Mouse (Mus musculus) CH12.LX (cell line): ENCODE results near the gene Psmd2. TPM values are rescaled to one million over a fixed set of nuclear protein-coding genes. Genes with fewer than 3 reads are reported as not detected.

ENCODE experiments used
- DNase-seq: peaks from one replicate; pipeline ENCODE4 v3.0.0-alpha.2; 2013; ENCODE audit errors: extremely low read depth
- H3K27ac ChIP-seq: 2 replicates; pipeline ENCODE4 v1.5.1; 2012; ENCODE audit warnings: low read depth, mild to moderate bottlenecking, control low read depth, moderate library complexity; ENCODE audit not compliant: insufficient read depth
- H3K27me3 ChIP-seq: replicated peaks from 2 replicates; pipeline ENCODE3; 2012; ENCODE audit warnings: inconsistent platforms
- H3K36me3 ChIP-seq, 2 experiments: replicated peaks in 1 of 2; 2 replicates each; pipeline versions ENCODE3 to v1.6.1; 2012; ENCODE audit warnings: inconsistent platforms in 1 of 2, low read length in 1 of 2, mild to moderate bottlenecking in 1 of 2, mixed read lengths in 1 of 2, moderate library complexity in 1 of 2; ENCODE audit not compliant: control insufficient read depth in 1 of 2, insufficient read depth in 1 of 2
- H3K4me1 ChIP-seq, 2 experiments: 2 replicates each; pipeline ENCODE4 v1.6.1; 2012; ENCODE audit warnings: inconsistent platforms in 1 of 2, moderate library complexity in 1 of 2; ENCODE audit not compliant: insufficient read depth in 2 of 2, control insufficient read depth in 1 of 2
- H3K4me2 ChIP-seq: 2 replicates; pipeline ENCODE4 v1.6.1; 2012; ENCODE audit warnings: low read depth, mild to moderate bottlenecking, control low read depth; ENCODE audit not compliant: poor library complexity, insufficient read depth, severe bottlenecking
- H3K4me3 ChIP-seq, 3 experiments: fragments of 150-350 bp in 1 of 3; sonication (generic) in 1 of 3; replicated peaks in 1 of 3; 2 replicates each; pipeline versions ENCODE3 to v1.5.1; 2011 to 2012; ENCODE audit warnings: low read depth in 2 of 3, low read length in 2 of 3, mild to moderate bottlenecking in 2 of 3, moderate library complexity in 2 of 3, control low read depth in 1 of 3, improper control_type of control experiment in 1 of 3, inconsistent platforms in 1 of 3, mixed read lengths in 1 of 3; ENCODE audit not compliant: poor library complexity in 1 of 3
- H3K79me2 ChIP-seq: replicated peaks from 2 replicates; pipeline ENCODE4 v1.6.1; 2012; ENCODE audit warnings: mild to moderate bottlenecking, moderate library complexity; ENCODE audit not compliant: control insufficient read depth, poor library complexity, insufficient read depth, severe bottlenecking; ENCODE audit errors: extremely low read depth
- H3K9ac ChIP-seq: 2 replicates; pipeline ENCODE4 v1.6.1; 2012; ENCODE audit warnings: low read depth, mild to moderate bottlenecking, control low read depth, moderate library complexity; ENCODE audit not compliant: insufficient read depth
- H3K9me3 ChIP-seq: replicated peaks from 2 replicates; pipeline ENCODE3; 2012; ENCODE audit warnings: low read length, inconsistent platforms, mixed read lengths
- BHLHE40 ChIP-seq: IDR thresholded peaks from 2 replicates; pipeline ENCODE4 v1.6.1; 2011; ENCODE audit warnings: mild to moderate bottlenecking, low read depth, low read length, improper control_type of control experiment
- CHD2 ChIP-seq: IDR thresholded peaks from 2 replicates; pipeline ENCODE4 v1.6.1; 2011; ENCODE audit warnings: low read length, improper control_type of control experiment
- CTCF ChIP-seq, 2 experiments: IDR thresholded peaks in 1 of 2; conservative IDR thresholded peaks in 1 of 2; 2 replicates each; pipeline ENCODE4 v1.5.1; 2011 to 2012; ENCODE audit warnings: low read depth in 2 of 2, low read length in 2 of 2, improper control_type of control experiment in 1 of 2, inconsistent platforms in 1 of 2, mild to moderate bottlenecking in 1 of 2, moderate library complexity in 1 of 2
- E2F4 ChIP-seq: IDR thresholded peaks from 2 replicates; pipeline ENCODE4 v1.6.1; 2011; ENCODE audit warnings: low read depth, low read length, improper control_type of control experiment; ENCODE audit not compliant: insufficient replicate concordance
- ELF1 ChIP-seq: IDR thresholded peaks from 2 replicates; pipeline ENCODE4 v1.6.1; 2014; ENCODE audit warnings: low read depth, mild to moderate bottlenecking, inconsistent platforms, low read length, improper control_type of control experiment
- EP300 ChIP-seq: IDR thresholded peaks from 2 replicates; pipeline ENCODE4 v1.6.1; 2011; ENCODE audit warnings: low read length, improper control_type of control experiment
- ETS1 ChIP-seq: conservative IDR thresholded peaks from 2 replicates; pipeline ENCODE4 v1.6.1; 2012; ENCODE audit warnings: low read depth, mild to moderate bottlenecking, inconsistent platforms, low read length, improper control_type of control experiment, moderate library complexity
- HCFC1 ChIP-seq: IDR thresholded peaks from 2 replicates; pipeline ENCODE4 v1.6.1; 2012; ENCODE audit warnings: low read depth, mild to moderate bottlenecking, inconsistent platforms, low read length, improper control_type of control experiment
- IRF4 ChIP-seq: IDR thresholded peaks from 2 replicates; pipeline ENCODE4 v1.6.1; 2014; ENCODE audit warnings: low read depth, mild to moderate bottlenecking, inconsistent platforms, low read length, improper control_type of control experiment
- JUN ChIP-seq: IDR thresholded peaks from 2 replicates; pipeline ENCODE4 v1.6.1; 2011; ENCODE audit warnings: low read depth, mild to moderate bottlenecking, low read length, improper control_type of control experiment, moderate library complexity; ENCODE audit not compliant: insufficient read depth
- JUND ChIP-seq: conservative IDR thresholded peaks from 2 replicates; pipeline ENCODE4 v1.6.1; 2011; ENCODE audit warnings: low read depth, low read length, improper control_type of control experiment
- KAT2A ChIP-seq: IDR thresholded peaks from 2 replicates; pipeline ENCODE4 v1.6.1; 2012; ENCODE audit warnings: low read length, improper control_type of control experiment, inconsistent platforms; ENCODE audit not compliant: insufficient replicate concordance
- MAFK ChIP-seq: IDR thresholded peaks from 2 replicates; pipeline ENCODE4 v1.6.1; 2011; ENCODE audit warnings: low read length, improper control_type of control experiment; ENCODE audit not compliant: insufficient replicate concordance
- MAX ChIP-seq: IDR thresholded peaks from 2 replicates; pipeline ENCODE4 v1.6.1; 2011; ENCODE audit warnings: low read length, improper control_type of control experiment
- MAZ ChIP-seq: IDR thresholded peaks from 2 replicates; pipeline ENCODE4 v1.6.1; 2012; ENCODE audit warnings: low read depth, mild to moderate bottlenecking, inconsistent platforms, low read length, improper control_type of control experiment, moderate library complexity
- MEF2A ChIP-seq: IDR thresholded peaks from 2 replicates; pipeline ENCODE4 v1.6.1; 2014; ENCODE audit warnings: low read depth, mild to moderate bottlenecking, inconsistent platforms, low read length, improper control_type of control experiment, borderline replicate concordance
- MXI1 ChIP-seq: IDR thresholded peaks from 2 replicates; pipeline ENCODE4 v1.6.1; 2011; ENCODE audit warnings: mild to moderate bottlenecking, low read depth, low read length, improper control_type of control experiment
- MYC ChIP-seq: IDR thresholded peaks from 2 replicates; pipeline ENCODE4 v1.6.1; 2011; ENCODE audit warnings: low read depth, mild to moderate bottlenecking, improper control_type of control experiment, low read length
- NELFE ChIP-seq: IDR thresholded peaks from 2 replicates; pipeline ENCODE4 v1.6.1; 2011; ENCODE audit warnings: low read depth, low read length, improper control_type of control experiment
- NRF1 ChIP-seq: IDR thresholded peaks from 2 replicates; pipeline ENCODE4 v1.6.1; 2014; ENCODE audit warnings: low read depth, mild to moderate bottlenecking, inconsistent platforms, low read length, improper control_type of control experiment, moderate library complexity
- POLR2A ChIP-seq: IDR thresholded peaks from 2 replicates; pipeline ENCODE4 v1.6.1; 2011; ENCODE audit warnings: low read depth, mild to moderate bottlenecking, improper control_type of control experiment, low read length
- POLR2AphosphoS2 ChIP-seq: IDR thresholded peaks from 2 replicates; pipeline ENCODE4 v1.6.1; 2011; ENCODE audit warnings: low read depth, low read length, improper control_type of control experiment
- RAD21 ChIP-seq: IDR thresholded peaks from 2 replicates; pipeline ENCODE4 v1.6.1; 2011; ENCODE audit warnings: low read depth, mild to moderate bottlenecking, low read length, improper control_type of control experiment, moderate library complexity
- RCOR1 ChIP-seq: conservative IDR thresholded peaks from 2 replicates; pipeline ENCODE4 v1.6.1; 2012; ENCODE audit warnings: low read depth, mild to moderate bottlenecking, inconsistent platforms, low read length, improper control_type of control experiment
- SIN3A ChIP-seq: IDR thresholded peaks from 2 replicates; pipeline ENCODE4 v1.6.1; 2012; ENCODE audit warnings: low read length, improper control_type of control experiment, inconsistent platforms
- SMC3 ChIP-seq: IDR thresholded peaks from 2 replicates; pipeline ENCODE4 v1.6.1; 2011; ENCODE audit warnings: low read depth, low read length, improper control_type of control experiment
- TBP ChIP-seq: conservative IDR thresholded peaks from 2 replicates; pipeline ENCODE4 v1.6.1; 2011; ENCODE audit warnings: low read depth, low read length, improper control_type of control experiment
- TCF12 ChIP-seq: IDR thresholded peaks from 2 replicates; pipeline ENCODE4 v1.6.1; 2014; ENCODE audit warnings: low read depth, mild to moderate bottlenecking, inconsistent platforms, low read length, improper control_type of control experiment
- UBTF ChIP-seq: IDR thresholded peaks from 2 replicates; pipeline ENCODE4 v1.6.1; 2012; ENCODE audit warnings: low read depth, mild to moderate bottlenecking, inconsistent platforms, low read length, improper control_type of control experiment, moderate library complexity
- USF2 ChIP-seq: conservative IDR thresholded peaks from 2 replicates; pipeline ENCODE4 v1.6.1; 2011; ENCODE audit warnings: low read depth, low read length, improper control_type of control experiment
- ZC3H11A ChIP-seq: IDR thresholded peaks from 2 replicates; pipeline ENCODE4 v1.6.1; 2012; ENCODE audit warnings: low read depth, mild to moderate bottlenecking, inconsistent platforms, low read length, improper control_type of control experiment
- ZKSCAN1 ChIP-seq: IDR thresholded peaks from 2 replicates; pipeline ENCODE4 v1.6.1; 2012; ENCODE audit warnings: low read depth, inconsistent platforms, low read length, improper control_type of control experiment, borderline replicate concordance
- ZMIZ1 ChIP-seq: IDR thresholded peaks from 2 replicates; pipeline ENCODE4 v1.6.1; 2012; ENCODE audit warnings: low read depth, mild to moderate bottlenecking, inconsistent platforms, low read length, improper control_type of control experiment
- dilution Hi-C: fragments of 300-500 bp; cut with MboI; formaldehyde crosslinking; loops from 2 replicates; pipeline ENCODE4 v1.14.3; 2020; ENCODE audit warnings: low sequenced_read_pairs; ENCODE audit not compliant: extremely low pct_unique_long_range_greater_than_20kb, extremely low pct_ligation_motif_present
- in situ Hi-C: fragments of 300-500 bp; cut with MboI; formaldehyde crosslinking; loops from 3 replicates; pipeline ENCODE4 v1.14.3; 2019; ENCODE audit warnings: low sequenced_read_pairs, low pct_ligation_motif_present, low pct_unique_long_range_greater_than_20kb, mixed read lengths
- polyA plus RNA-seq: library from polyadenylated mRNA; unstranded; fragments of >175 nt; gene quantifications from 2 replicates; pipeline ENCODE4 v1.2.1, GENCODE M21; 2012; ENCODE audit warnings: low read depth; ENCODE audit not compliant: insufficient read length
- total RNA-seq, 2 experiments: library from RNA; depleted of rRNA; stranded (reverse); fragments of 300-350 nt in 1 of 2; fragments of >200 nt in 1 of 2; gene quantifications; 2 replicates each; pipeline ENCODE4 v1.2.3; 2012 to 2014

Psmd2 gene
- total and polyA plus RNA-seq, 3 experiments, result 273 to 528 (median 340) TPM

- TF ChIP-seq BHLHE40, result peak; percentile 73
- TF ChIP-seq, all 38 proteins: peak for 26
Measured at GRCm38 (mm10) chr16:20610501-20611356, 40.7 kb upstream of the Psmd2 start (continued).

- DNase-seq, result peak; percentile 100
- peak within 1 kb of the TSS; percentile 46 for H3K27ac ChIP-seq
- H3K4me1 ChIP-seq, result peaks cover 6 to 33% of the 10 kb centered on the region in 2 experiments
- peaks cover 8% of the 10 kb centered on the region for H3K79me2 ChIP-seq
- H3K4me3 ChIP-seq, result peak within 1 kb of the TSS; percentile 70 to 86 (median 79)
- dilution Hi-C loops (no loop called here), in situ Hi-C loops (loop anchor here (5.0 to 10.0 kb wide), 2 partner anchors 64 to 317 kb away; partner anchors contain the start of gene Abcf3)
- H3K4me2 ChIP-seq, result peak within 1 kb of the TSS; percentile 98
- peak within 1 kb of the TSS; percentile 74 for H3K9ac ChIP-seq
- no peaks in the 10 kb centered on the region for H3K27me3 ChIP-seq
- H3K36me3 ChIP-seq, result peaks cover 21 to 56% of the 10 kb centered on the region in 2 experiments
- H3K9me3 ChIP-seq, result no peaks in the 10 kb centered on the region
- no peak for TF ChIP-seq CTCF (conservative IDR thresholded peaks at IDR 0.05 in 1 of 2, IDR thresholded peaks at IDR 0.05 in 1 of 2; ENCODE audit: low read depth in 2 of 2, low read length in 2 of 2)
- peak; percentile 94 for TF ChIP-seq POLR2A
- peak; percentile 68 for TF ChIP-seq ETS1
- TF ChIP-seq USF2, result no peak
- TF ChIP-seq UBTF, result no peak
- TF ChIP-seq SIN3A, result peak; percentile 99
- no peak for TF ChIP-seq SMC3
- peak; percentile 66; the same call in 1 of the 2 replicates for TF ChIP-seq TCF12
- 0 out of 2 replicates have a peak, but pooled peaks have one; percentile 80 for TF ChIP-seq E2F4
- no peak for TF ChIP-seq ZC3H11A
- TF ChIP-seq KAT2A, result no peak
- TF ChIP-seq NRF1, result peak; percentile 64
- peak; percentile 60; the same call in 1 of the 2 replicates for TF ChIP-seq CHD2
- TF ChIP-seq MAFK, result no peak
- peak; percentile 83 for TF ChIP-seq HCFC1
- TF ChIP-seq JUND, result 0 out of 2 replicates have a peak, but pooled peaks have one; percentile 30
- no peak for TF ChIP-seq RCOR1
- 0 out of 2 replicates have a peak, but pooled peaks have one; percentile 44 for TF ChIP-seq MAZ
- peak; percentile 82 for TF ChIP-seq NELFE
- peak; percentile 92 for TF ChIP-seq BHLHE40
- TF ChIP-seq RAD21, result no peak
- TF ChIP-seq ZKSCAN1, result no peak
- TF ChIP-seq JUN, result peak; percentile 28; the same call in 1 of the 2 replicates
- TF ChIP-seq MYC, result peak; percentile 100
- TF ChIP-seq ELF1, result 0 out of 2 replicates have a peak, but pooled peaks have one; percentile 48
- peak; percentile 91 for TF ChIP-seq TBP
- TF ChIP-seq MAX, result peak; percentile 100
- TF ChIP-seq ZMIZ1, result peak; percentile 68; the same call in 1 of the 2 replicates
- TF ChIP-seq POLR2AphosphoS2, result no peak
- TF ChIP-seq EP300, result no peak
- TF ChIP-seq MEF2A, result no peak; the same call in 1 of the 2 replicates
- TF ChIP-seq IRF4, result 0 out of 2 replicates have a peak, but pooled peaks have one; percentile 16
- TF ChIP-seq MXI1, result peak; percentile 100
Measured at GRCm38 (mm10) chr16:20611357-20612227, 39.9 kb upstream of the Psmd2 start, which contains the start of the genes Eef1akmt4, Gm49333 and Alg3. Gene Eef1akmt4, plus strand, starts transcription at chr16:20611593. Gene Gm49333, plus strand, starts transcription at chr16:20611610. Gene Alg3, minus strand, starts transcription at chr16:20611735.
